Mouse (Mus musculus) liver, postnatal 0 days (tissue): ENCODE results near the gene Retsat.

ENCODE experiments used
- CTCF ChIP-seq: sonication (generic); IDR thresholded peaks from 2 replicates; pipeline ENCODE4 v1.5.1; 2016; ENCODE audit warnings: antibody characterized with exemption, low read depth
- EP300 ChIP-seq: IDR thresholded peaks from 2 replicates; pipeline ENCODE4 v1.6.1; 2016; ENCODE audit warnings: antibody characterized with exemption, low read depth, mild to moderate bottlenecking

DNA sequence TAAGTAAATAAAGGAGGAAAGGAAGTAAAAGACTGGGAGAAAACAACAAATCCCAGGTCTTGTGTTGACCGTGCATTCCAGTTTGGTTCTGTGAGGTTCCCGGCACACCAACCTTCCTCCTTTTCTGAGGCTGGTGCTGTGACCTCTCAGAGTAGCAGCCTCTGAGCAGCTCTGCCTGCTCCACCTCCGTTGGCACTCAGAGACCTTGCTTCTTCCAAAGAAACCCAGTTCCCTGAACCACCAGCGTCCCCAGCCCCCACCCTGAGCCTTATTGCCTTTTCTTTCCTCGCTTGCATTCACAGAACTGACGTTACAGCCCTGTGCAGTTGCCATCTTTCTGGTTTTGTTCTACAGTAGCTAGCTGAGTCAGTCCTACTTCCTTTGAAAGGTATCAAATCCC is 1.9 kb downstream of the Retsat start:
- no peak for TF ChIP-seq CTCF
- no peak for TF ChIP-seq EP300
